Mouse (Mus musculus): ENCODE data around the gene Gfra1.

GRCm38 (mm10) chr19:58377969-58378368, 77.7 kb downstream of the Gfra1 start:
- TF ChIP-seq EP300 (IDR thresholded peaks at IDR 0.05; ENCODE audit: low read length), result no peak
- no peak for TF ChIP-seq ZNF384 (IDR thresholded peaks at IDR 0.05; ENCODE audit: low read depth, low read length)
- no peak for TF ChIP-seq POLR2A (IDR thresholded peaks at IDR 0.05; ENCODE audit: low read depth, low read length)
- no peak for TF ChIP-seq JUN (IDR thresholded peaks at IDR 0.05; ENCODE audit: insufficient read depth, low read depth, low read length)
- no peak for TF ChIP-seq CTCF (conservative IDR thresholded peaks at IDR 0.05 in 1 of 2, IDR thresholded peaks at IDR 0.05 in 1 of 2; ENCODE audit: low read depth in 2 of 2, low read length in 2 of 2)
- TF ChIP-seq NRF1 (IDR thresholded peaks at IDR 0.05; ENCODE audit: low read depth, low read length), result no peak
- no peak for TF ChIP-seq RAD21 (IDR thresholded peaks at IDR 0.05; ENCODE audit: low read depth, low read length)
- TF ChIP-seq PAX5 (IDR thresholded peaks at IDR 0.05; ENCODE audit: low read length), result no peak
- TF ChIP-seq CHD2 (IDR thresholded peaks at IDR 0.05; ENCODE audit: low read length), result no peak
- TF ChIP-seq ELF1 (IDR thresholded peaks at IDR 0.05; ENCODE audit: low read depth, low read length), result no peak
- TF ChIP-seq ETS1 (conservative IDR thresholded peaks at IDR 0.05; ENCODE audit: low read depth, low read length), result no peak
- no peak for TF ChIP-seq ZC3H11A (IDR thresholded peaks at IDR 0.05; ENCODE audit: low read depth, low read length)
